Mouse (Mus musculus) liver, embryonic 11.5 days (tissue): ENCODE data around the gene Ikzf2. TPM values are rescaled to one million over a fixed set of nuclear protein-coding genes. Genes with fewer than 3 reads are reported as not detected.

Experiments
- ATAC-seq: fragments of 200-750 bp; cut with Nextera tagmentation; replicated peaks from 2 replicates; pipeline ENCODE4 v1.8.0; 2017; ENCODE audit warnings: moderate number of reproducible peaks, mild to moderate bottlenecking, moderate TSS enrichment, moderate library complexity; ENCODE audit not compliant: low FRiP score
- DNase-seq: peaks from one replicate; pipeline ENCODE4 v3.0.0-alpha.2; 2017; ENCODE audit warnings: low spot score
- H3K27ac ChIP-seq: fragments of 300-500 bp; sonication (generic); 2 replicates; pipeline ENCODE4 v1.5.1; 2014; ENCODE audit warnings: mild to moderate bottlenecking, low read depth, low read length, control low read depth
- H3K27me3 ChIP-seq: fragments of 300-500 bp; sonication (generic); replicated peaks from 2 replicates; pipeline ENCODE4 v1.6.1; 2014; ENCODE audit warnings: low read length, mixed read lengths; ENCODE audit not compliant: control insufficient read depth, insufficient read depth
- H3K36me3 ChIP-seq: fragments of 300-500 bp; sonication (generic); 2 replicates; pipeline ENCODE4 v1.6.1; 2014; ENCODE audit warnings: mild to moderate bottlenecking, low read length, moderate library complexity, mixed read lengths; ENCODE audit not compliant: control insufficient read depth, insufficient read depth
- H3K4me1 ChIP-seq: fragments of 300-500 bp; sonication (generic); replicated peaks from 2 replicates; pipeline ENCODE4 v1.6.1; 2014; ENCODE audit warnings: low read length, mixed read lengths; ENCODE audit not compliant: control insufficient read depth, insufficient read depth
- H3K4me2 ChIP-seq: fragments of 300-500 bp; sonication (generic); 2 replicates; pipeline ENCODE4 v1.6.1; 2014; ENCODE audit warnings: mild to moderate bottlenecking, control low read depth, moderate library complexity
- H3K4me3 ChIP-seq: fragments of 300-500 bp; sonication (generic); 2 replicates; pipeline ENCODE4 v1.5.1; 2014; ENCODE audit warnings: low read depth, low read length, control low read depth
- H3K9ac ChIP-seq: fragments of 300-500 bp; sonication (generic); 2 replicates; pipeline ENCODE4 v1.6.1; 2014; ENCODE audit warnings: low read depth, low read length, control low read depth
- H3K9me3 ChIP-seq: fragments of 300-500 bp; sonication (generic); 2 replicates; pipeline ENCODE4 v1.6.1; 2016; ENCODE audit warnings: low read length, inconsistent platforms, mixed read lengths; ENCODE audit not compliant: control insufficient read depth
- WGBS: fragments of 180-500 bp; shearing (Covaris S2); extraction: QIAGEN DNeasy Blood & Tissue Kit; methylation state at CpG from one replicate; pipeline ENCODE4 v1.1.7; 2014; 5-methylcytosine and 5-hydroxymethylcytosine counted together
- polyA plus RNA-seq: library from polyadenylated mRNA; unstranded; fragments of >200 nt; fragmentation: Nextera tagmentation; extraction: Ambion mirVana; gene quantifications from 2 replicates; pipeline ENCODE4 v1.2.1, GENCODE M21; 2014

Gene Ikzf2
- polyA plus RNA-seq, 1 experiment from 2014 or later = 3.5 TPM

GRCm38 (mm10) chr1:69682261-69682660, 4.8 kb downstream of the Ikzf2 start:
- no peaks in the 10 kb centered on the region for H3K36me3 ChIP-seq
- peak overlapping the region; percentile 11; the same call in 1 of the 2 replicates for H3K4me2 ChIP-seq
- ATAC-seq = no peak
- H3K27ac ChIP-seq = no peak overlapping the region
- H3K4me3 ChIP-seq = no peak overlapping the region
- H3K4me1 ChIP-seq = peaks cover 2% of the 10 kb centered on the region; the same call in 1 of the 2 replicates
- H3K9me3 ChIP-seq = no peaks in the 10 kb centered on the region
- 31% methylated on average over 3 of the region's 3 CpGs for WGBS
- no peak for DNase-seq
- no peaks in the 10 kb centered on the region for H3K27me3 ChIP-seq
- no peak overlapping the region for H3K9ac ChIP-seq

GRCm38 (mm10) chr1:69681003-69681402, 6.0 kb downstream of the Ikzf2 start:
- Histone ChIP-seq H3K27me3 (no peaks in the 10 kb centered on the region), H3K36me3 (no peaks in the 10 kb centered on the region), H3K4me3 (no peak overlapping the region), H3K27ac (no peak overlapping the region), H3K4me1 (peaks cover 2% of the 10 kb centered on the region; the same call in 1 of the 2 replicates), H3K9ac (no peak overlapping the region), H3K4me2 (peak overlapping the region; percentile 22; the same call in 1 of the 2 replicates), H3K9me3 (no peaks in the 10 kb centered on the region)
- WGBS = 51% methylated on average over 5 of the region's 5 CpGs
- DNase-seq = no peak
- ATAC-seq = no peak

GRCm38 (mm10) chr1:69680501-69680900, 6.5 kb downstream of the Ikzf2 start:
- H3K9me3 ChIP-seq = no peaks in the 10 kb centered on the region
- DNase-seq (no peak), ATAC-seq (no peak)
- H3K27ac ChIP-seq = no peak overlapping the region
- H3K9ac ChIP-seq = no peak overlapping the region
- H3K36me3 ChIP-seq = no peaks in the 10 kb centered on the region
- 64% methylated on average over 4 of the region's 4 CpGs for WGBS
- H3K4me1 ChIP-seq = peaks cover 2% of the 10 kb centered on the region; the same call in 1 of the 2 replicates
- H3K27me3 ChIP-seq = no peaks in the 10 kb centered on the region
- H3K4me2 ChIP-seq = 0 out of 2 replicates have a peak overlapping the region, but pooled peaks have one; percentile 3
- H3K4me3 ChIP-seq = no peak overlapping the region

GRCm38 (mm10) chr1:69669897-69670404, 17.1 kb downstream of the Ikzf2 start:
- H3K4me1 ChIP-seq = peaks cover 11% of the 10 kb centered on the region
- no peak overlapping the region for H3K4me2 ChIP-seq
- H3K4me3 ChIP-seq = no peak overlapping the region
- no peak for DNase-seq
- ATAC-seq = no peak
- H3K36me3 ChIP-seq = no peaks in the 10 kb centered on the region
- no peaks in the 10 kb centered on the region for H3K27me3 ChIP-seq
- no peaks in the 10 kb centered on the region for H3K9me3 ChIP-seq
- no peak overlapping the region for H3K9ac ChIP-seq
- H3K27ac ChIP-seq = no peak overlapping the region
- 92% methylated on average over 10 of the region's 10 CpGs for WGBS

- peak overlapping the region; percentile 34 for H3K4me2 ChIP-seq
- H3K27ac ChIP-seq = no peak overlapping the region
- H3K4me1 ChIP-seq = peaks cover 11% of the 10 kb centered on the region
- H3K9ac ChIP-seq = no peak overlapping the region
- ATAC-seq = no peak
- H3K9me3 ChIP-seq = no peaks in the 10 kb centered on the region
- 27% methylated on average over 5 of the region's 5 CpGs for WGBS
- H3K4me3 ChIP-seq = no peak overlapping the region
- no peaks in the 10 kb centered on the region for H3K36me3 ChIP-seq
- no peak for DNase-seq
- no peaks in the 10 kb centered on the region for H3K27me3 ChIP-seq
These were observed 19.6 kb downstream of the Ikzf2 start for GRCm38 (mm10) chr1:69667456-69667855.

- Histone ChIP-seq H3K9me3 (no peaks in the 10 kb centered on the region), H3K9ac (no peak overlapping the region), H3K4me1 (peaks cover 10% of the 10 kb centered on the region), H3K4me3 (no peak overlapping the region), H3K36me3 (no peaks in the 10 kb centered on the region), H3K27me3 (no peaks in the 10 kb centered on the region), H3K4me2 (no peak overlapping the region), H3K27ac (no peak overlapping the region)
- no peak for DNase-seq
- 51% methylated on average over 2 of the region's 2 CpGs for WGBS
- ATAC-seq = no peak
These were observed 27.3 kb downstream of the Ikzf2 start for GRCm38 (mm10) chr1:69659779-69660178.

GRCm38 (mm10) chr1:69658051-69658450, 29.0 kb downstream of the Ikzf2 start:
- 55% methylated on average over 6 of the region's 6 CpGs for WGBS
- DNase-seq = no peak

GRCm38 (mm10) chr1:69657455-69657854, 29.6 kb downstream of the Ikzf2 start:
- H3K27ac ChIP-seq = no peak overlapping the region
- peak overlapping the region; percentile 55 for H3K4me2 ChIP-seq
- H3K9ac ChIP-seq = no peak overlapping the region
- no peak overlapping the region for H3K4me3 ChIP-seq
- DNase-seq (no peak), ATAC-seq (no peak)
- WGBS = 53% methylated on average over 3 of the region's 3 CpGs
- H3K9me3 ChIP-seq = no peaks in the 10 kb centered on the region
- H3K4me1 ChIP-seq = peaks cover 11% of the 10 kb centered on the region
- H3K36me3 ChIP-seq = no peaks in the 10 kb centered on the region
- no peaks in the 10 kb centered on the region for H3K27me3 ChIP-seq

More at GRCm38 (mm10) chr1:69658051-69658450, 29.0 kb downstream of the Ikzf2 start:
- H3K9ac ChIP-seq = no peak overlapping the region
- no peak overlapping the region for H3K27ac ChIP-seq
- H3K4me2 ChIP-seq = no peak overlapping the region
- H3K9me3 ChIP-seq = no peaks in the 10 kb centered on the region
- no peaks in the 10 kb centered on the region for H3K27me3 ChIP-seq
- H3K4me3 ChIP-seq = no peak overlapping the region
- no peak for ATAC-seq
- H3K36me3 ChIP-seq = no peaks in the 10 kb centered on the region
- H3K4me1 ChIP-seq = peaks cover 11% of the 10 kb centered on the region

GRCm38 (mm10) chr1:69656929-69657328, 30.1 kb downstream of the Ikzf2 start:
- H3K4me2 ChIP-seq = peak overlapping the region; percentile 55
- H3K4me1 ChIP-seq = peaks cover 11% of the 10 kb centered on the region
- no peak overlapping the region for H3K4me3 ChIP-seq

More at GRCm38 (mm10) chr1:69656929-69657328, 30.1 kb downstream of the Ikzf2 start:
- 30% methylated on average over 16 of the region's 16 CpGs for WGBS
- ATAC-seq = 0 out of 2 replicates have a peak, but pooled peaks have one; percentile 20
- Histone ChIP-seq H3K27ac (no peak overlapping the region), H3K9ac (no peak overlapping the region), H3K36me3 (no peaks in the 10 kb centered on the region), H3K27me3 (no peaks in the 10 kb centered on the region), H3K9me3 (no peaks in the 10 kb centered on the region)
- DNase-seq = no peak
